Mouse (Mus musculus) Muller cell, postnatal 12 days (primary cell): ENCODE measurements at regions not wholly inside any gene's neighbourhood (a gene's known extent, or its start where the extent isn't known, plus 50 kb on each side); places are given as distances from the start of the nearest gene placed in this dataset.

Experiments used
- DNase-seq: peaks from one replicate; pipeline ENCODE4 v3.0.0-alpha.2; 2015; ENCODE audit errors: inconsistent ontology term

DNA sequence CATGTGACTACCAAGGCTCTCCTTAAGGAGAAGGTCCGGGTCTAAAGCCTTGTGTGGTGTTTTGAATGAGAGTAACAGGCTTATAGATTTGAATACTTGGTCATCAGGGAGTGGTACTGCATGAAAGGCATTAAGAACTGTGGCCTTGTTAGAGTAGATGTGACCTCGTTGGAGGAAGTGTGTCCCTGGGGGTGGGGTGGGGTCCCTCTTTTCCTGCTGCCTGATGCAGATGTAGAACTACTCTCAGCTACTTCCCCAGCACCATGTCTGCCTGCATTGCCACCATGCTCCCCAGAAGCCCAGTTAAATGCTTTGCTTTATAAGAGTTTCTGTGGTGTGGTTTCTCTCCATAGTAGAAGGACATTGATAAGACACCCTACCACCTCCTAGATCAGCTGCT is 367.9 kb downstream of the Cbln4 start:
- DNase-seq: no peak

DNA sequence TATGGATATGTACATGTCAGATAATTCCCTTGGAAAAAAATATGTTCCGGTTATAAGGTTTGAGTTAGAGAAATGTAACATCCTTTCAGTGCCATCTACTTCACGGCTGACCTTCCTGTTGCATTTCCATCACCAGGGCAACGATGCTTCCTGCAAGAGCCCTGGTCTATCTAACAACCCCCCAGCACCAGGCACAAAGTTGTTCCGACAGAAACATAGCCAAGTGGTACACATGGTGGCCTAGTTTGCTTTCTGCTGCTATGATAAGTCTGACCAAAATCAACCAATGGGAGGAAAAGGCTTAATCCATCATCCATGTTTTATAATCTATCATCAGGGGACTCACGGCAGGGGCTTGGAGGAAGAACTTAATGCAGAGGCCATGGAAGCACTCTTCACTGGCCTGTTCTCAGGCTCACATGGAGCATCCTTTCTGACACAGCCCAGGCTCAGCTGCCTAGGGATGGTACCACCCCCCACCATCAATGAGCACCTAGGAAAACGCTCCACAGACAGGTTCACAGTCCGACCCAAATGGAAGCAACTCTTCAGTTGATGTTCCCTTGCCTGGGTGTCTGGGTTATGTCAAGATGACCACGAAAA is 372.2 kb downstream of the Cbln4 start:
- no peak for DNase-seq

DNA sequence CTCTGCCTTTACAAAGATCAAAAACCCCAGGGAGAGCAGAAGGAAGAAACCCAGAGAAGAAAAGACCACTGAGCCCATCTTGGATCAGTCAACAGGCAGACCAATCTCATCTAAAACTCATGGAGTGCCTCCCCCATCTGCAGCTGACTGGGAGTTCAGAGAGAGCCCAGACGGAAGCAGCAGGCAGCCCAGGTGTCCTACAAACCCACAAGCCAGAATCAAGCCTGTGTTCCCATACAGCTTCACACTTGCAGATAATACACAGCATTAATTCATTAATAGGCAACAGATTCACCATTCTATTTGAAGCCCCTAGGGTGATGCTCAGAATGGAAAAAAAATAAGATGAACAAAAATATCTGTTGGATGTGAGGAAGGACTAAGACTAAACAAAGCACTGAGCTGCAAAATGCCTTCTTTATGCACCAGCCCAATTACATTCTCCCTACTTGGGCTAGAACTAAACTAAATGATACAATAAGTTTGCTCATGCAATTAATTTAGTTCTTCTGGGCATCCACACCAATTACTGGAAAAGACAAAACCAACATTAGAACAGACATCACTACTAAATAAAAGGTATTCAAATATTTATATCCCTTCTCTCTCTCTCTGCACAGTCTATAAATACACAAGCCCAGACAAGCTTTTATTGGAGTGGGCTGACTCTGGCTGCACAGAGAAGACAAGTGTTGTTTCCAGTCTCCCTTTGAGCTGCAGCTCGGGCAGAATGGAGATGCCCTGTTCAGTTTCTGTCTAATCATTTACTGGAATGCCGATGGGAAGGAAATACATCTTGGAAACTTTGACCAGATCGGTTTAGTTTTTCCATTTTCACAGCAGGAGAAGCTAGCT is 374.2 kb downstream of the Cbln4 start:
- peak; percentile 42 for DNase-seq

GRCm38 (mm10) chr2:171662571-171662970 is 380.7 kb downstream of the Cbln4 start:
- no peak for DNase-seq

DNA sequence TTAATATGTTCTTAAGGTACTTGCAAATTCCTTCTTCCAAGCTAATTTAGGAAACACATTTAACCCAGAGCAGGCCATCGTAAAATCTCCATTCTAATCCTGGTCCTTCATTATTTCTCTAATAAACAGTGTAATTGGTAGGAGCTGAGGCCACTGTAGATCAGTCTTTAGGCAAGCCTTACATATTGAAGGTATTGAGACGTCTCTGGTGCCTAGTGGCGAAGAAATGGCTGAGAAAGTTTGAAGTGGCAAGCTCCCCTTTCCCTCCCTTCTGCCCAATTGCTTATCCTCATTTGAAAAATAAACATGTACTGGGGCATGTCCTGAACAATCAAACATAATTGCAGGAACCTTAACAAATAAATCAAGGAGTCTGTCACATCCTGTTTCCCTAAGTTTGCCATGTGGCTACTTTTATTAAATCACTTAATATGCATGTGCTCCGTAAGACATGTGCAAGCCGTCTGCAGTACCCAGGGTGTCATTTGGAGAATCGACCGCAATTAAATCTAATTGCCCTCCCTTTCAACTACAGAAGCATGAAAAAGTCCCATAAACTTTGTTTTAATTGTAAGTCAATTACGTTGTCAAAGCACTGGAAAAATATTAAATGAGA is 381.3 kb downstream of the Cbln4 start:
- no peak for DNase-seq

GRCm38 (mm10) chr2:171657125-171657524 is 386.1 kb downstream of the Cbln4 start:
- no peak for DNase-seq

DNA sequence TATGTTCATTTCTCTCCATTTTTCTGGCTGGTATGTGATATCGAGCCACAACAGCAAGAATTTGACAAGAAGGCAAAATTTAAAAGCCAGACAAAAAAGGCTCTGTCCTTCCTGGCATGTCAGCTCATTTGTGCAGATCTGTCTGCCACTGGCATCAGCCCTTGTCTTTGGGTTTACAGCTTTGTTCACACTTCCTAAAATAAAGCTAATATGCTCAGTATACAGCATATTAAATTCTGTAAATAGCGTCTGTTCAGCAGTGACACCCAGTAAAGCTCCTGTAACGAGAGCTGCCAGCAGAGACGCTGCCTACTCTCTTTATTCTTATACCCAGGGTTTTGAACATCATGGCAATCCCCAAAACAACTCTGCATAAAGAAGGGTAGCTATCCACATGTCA is 401.5 kb downstream of the Cbln4 start:
- no peak for DNase-seq

- no peak for DNase-seq
These were observed 402.8 kb downstream of the Cbln4 start for GRCm38 (mm10) chr2:171640478-171640877.

- no peak for DNase-seq
These were observed 404.3 kb downstream of the Cbln4 start for GRCm38 (mm10) chr2:171638931-171639330.

DNA sequence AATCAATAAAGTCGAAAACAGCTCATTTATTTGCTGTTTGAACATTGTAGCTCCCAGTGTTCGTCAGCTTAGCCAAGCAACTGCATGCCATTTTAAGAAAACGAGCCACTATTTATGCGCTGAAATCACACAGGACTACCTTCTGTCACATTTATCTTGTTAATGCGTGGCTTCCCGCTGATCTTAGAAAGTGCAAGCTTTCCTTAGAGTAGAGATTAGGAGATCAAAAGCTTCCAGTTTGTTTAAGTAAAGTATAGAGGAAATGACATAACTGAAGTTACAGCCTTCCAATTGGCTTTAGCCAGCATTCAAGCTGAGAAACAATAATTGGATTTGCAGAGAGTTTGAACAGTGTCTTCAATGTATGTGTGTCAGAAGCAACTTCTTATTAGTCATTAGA is 406.4 kb downstream of the Cbln4 start:
- no peak for DNase-seq

DNA sequence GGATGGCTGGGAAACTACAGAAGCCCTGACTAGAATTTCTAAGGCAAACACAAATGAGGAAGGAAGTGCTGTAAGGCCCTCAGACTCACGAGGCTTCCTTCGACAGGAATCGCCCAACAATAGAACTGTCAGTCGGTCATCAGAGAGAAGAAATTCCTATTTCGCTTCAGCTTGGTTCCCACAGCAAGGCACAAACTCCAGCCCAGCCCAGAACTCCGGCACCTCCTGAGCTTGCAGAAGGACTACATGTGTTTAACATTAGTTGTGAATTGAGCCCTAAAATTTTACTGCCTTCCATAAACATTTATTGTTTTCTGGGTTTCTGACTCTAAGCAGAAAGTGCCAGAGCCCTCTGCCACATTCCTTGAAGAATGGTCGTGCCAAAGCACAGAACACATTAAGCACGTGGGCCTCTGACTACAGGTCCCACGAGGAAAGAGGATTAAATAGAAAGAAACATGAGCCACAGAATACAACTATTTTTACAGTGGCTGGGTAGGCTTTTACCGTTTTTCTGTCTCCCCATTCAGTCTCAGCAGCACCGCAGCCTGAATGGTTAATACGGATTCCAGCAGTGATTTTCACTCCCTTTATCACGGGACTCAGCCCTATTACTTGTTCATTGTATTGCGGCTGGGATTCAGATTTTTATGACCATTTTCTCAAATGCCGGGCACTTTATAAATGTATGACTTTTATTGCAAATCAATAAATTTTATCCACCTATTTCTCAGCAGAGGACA is 409.7 kb downstream of the Cbln4 start:
- DNase-seq: no peak

DNA sequence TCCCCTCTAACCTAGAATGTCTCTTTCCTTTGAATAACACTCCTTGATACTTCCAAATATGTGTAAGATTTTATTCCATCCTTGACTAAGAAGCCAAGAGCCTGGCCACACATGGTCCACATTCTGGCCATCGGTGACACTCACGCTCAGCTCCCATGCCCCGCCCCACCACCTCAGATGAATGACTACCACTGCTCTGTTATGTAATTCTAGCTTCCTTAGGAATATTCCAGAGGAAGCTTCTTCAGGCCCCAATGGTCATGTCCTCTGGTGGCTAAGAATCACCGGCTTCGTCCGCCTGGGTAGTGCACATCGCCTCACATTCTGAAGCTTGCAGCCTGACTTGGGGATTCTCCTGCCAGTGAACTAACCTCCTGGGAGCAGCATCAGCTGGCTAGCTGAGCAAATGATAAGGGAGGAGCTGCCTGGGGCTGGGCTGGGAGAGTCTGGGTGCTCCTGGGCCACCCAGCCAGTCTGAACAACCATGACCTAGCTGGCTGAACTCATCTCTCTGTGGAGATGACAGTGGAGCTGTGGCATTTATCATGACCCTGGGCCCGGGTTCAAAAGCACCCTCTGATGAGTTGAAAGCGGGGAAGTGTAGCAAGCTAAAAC is 413.1 kb downstream of the Cbln4 start:
- no peak for DNase-seq

DNA sequence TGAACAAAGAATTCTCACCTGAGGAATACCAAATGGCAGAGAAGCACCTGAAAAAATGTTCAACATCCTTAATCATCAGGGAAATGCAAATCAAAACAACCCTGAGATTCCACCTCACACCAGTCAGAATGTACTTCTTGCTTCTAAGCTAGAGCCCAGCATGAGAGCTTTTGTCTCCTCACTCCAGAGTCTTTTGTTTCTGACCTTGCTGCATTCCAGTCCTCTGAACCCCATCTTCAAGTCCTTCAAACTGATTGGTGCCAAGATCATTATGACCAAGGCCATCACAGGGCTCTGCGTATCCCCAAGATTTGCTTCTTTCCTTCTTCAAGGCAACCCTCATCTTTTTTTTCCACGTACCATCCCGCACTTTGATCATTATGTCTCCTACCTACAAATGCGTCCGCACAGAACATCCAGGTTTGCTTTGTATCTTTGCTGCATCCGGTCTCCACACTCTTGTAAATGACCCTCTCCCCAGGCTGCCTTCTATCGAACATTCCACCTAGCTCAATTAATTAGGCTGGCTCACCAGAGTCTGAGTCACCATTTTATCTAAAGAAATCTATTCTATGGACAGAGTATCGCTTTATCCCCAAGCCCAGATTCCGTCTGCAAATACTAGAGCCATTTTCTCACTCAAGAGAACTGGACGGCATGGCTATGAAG is 414.9 kb downstream of the Cbln4 start:
- DNase-seq: no peak

GRCm38 (mm10) chr2:171620668-171621067 is 422.6 kb downstream of the Cbln4 start:
- DNase-seq: no peak

GRCm38 (mm10) chr2:171620253-171620652 is 423.0 kb downstream of the Cbln4 start:
- no peak for DNase-seq

GRCm38 (mm10) chr2:171618771-171619170 is 424.5 kb downstream of the Cbln4 start:
- DNase-seq: no peak

DNA sequence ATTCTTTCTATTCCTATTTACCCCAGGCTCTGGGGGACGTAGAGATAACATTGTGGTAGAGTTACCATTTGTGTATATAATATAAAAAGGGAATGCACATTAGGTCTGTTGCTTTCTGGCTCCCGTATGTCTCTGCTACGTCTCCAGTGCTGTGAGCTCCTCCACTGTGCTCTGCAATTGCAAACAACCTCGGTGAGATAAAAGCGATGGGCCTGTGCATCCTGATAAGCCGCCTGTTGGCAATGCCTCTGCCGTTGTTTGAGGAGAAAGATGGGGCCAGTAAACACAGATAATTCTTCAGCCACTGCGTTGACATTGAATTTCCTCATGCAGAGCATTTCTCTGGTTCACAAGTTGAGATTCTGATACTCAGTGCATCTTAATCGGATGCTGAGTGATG is 424.9 kb downstream of the Cbln4 start:
- no peak for DNase-seq

GRCm38 (mm10) chr2:171615462-171615861 is 427.8 kb downstream of the Cbln4 start:
- DNase-seq: no peak

GRCm38 (mm10) chr2:171605064-171605463 is 438.2 kb downstream of the Cbln4 start:
- no peak for DNase-seq

GRCm38 (mm10) chr2:171595240-171595639 is 448.0 kb downstream of the Cbln4 start:
- no peak for DNase-seq

DNA sequence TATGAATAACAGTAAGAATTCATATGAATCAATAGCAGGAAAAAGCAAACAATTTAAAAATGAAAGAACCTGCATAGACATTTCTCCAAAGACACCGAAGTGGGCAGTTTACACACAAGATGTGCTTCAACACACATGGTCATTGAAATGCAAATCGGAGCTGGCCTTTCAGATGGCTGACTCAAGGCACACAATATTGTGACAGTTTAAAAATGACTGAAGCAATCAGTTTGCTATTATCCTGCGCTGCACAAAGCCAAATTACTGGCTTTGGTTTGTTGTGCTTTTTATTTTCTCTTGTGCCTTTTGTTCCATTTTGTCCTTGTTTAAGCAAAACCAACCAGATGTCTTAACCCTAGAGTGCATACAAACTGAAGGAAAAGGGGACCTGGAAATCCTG is 449.4 kb downstream of the Cbln4 start:
- no peak for DNase-seq
